Mouse (Mus musculus) cortical plate, adult 2 months (tissue): ENCODE measurements around the gene Hspa2.

Source experiments
- CTCF ChIP-seq: fragments of 200-500 bp; IDR thresholded peaks from 2 replicates; pipeline ENCODE4 v1.5.1; 2011; ENCODE audit warnings: mild to moderate bottlenecking, control low read depth, low read length; ENCODE audit not compliant: insufficient read depth; ENCODE audit errors: extremely low read depth
- POLR2A ChIP-seq: fragments of 200-500 bp; IDR thresholded peaks from 2 replicates; pipeline ENCODE4 v1.6.1; 2011; ENCODE audit warnings: mild to moderate bottlenecking, low read length, control low read depth; ENCODE audit not compliant: insufficient read depth; ENCODE audit errors: extremely low read depth

DNA sequence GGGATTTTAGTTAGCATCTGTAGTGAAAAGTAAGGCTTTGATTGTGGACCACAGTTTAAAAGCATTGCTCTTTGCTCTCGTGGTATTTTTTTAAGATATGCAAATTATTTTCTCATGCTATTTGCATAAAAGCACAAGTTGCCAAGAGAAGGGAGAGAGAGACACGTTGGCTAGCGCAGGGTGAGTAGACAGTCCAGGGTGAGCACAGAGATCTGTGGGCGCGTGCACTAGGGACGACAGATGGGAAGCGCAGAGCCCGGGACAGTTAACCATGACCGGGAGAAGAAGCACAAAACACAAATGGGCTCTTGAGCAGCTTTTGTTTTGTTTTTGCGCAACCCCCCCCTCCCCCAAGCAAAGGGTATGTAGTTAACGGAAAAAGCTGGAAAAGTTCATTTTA lies 15.2 kb upstream of the Hspa2 start:
- TF ChIP-seq POLR2A (no peak), CTCF (no peak)
